Mouse (Mus musculus): ENCODE results near the gene Qrich2.

Gene Qrich2

GRCm38 (mm10) chr11:116406231-116406728 is 59.8 kb downstream of the Qrich2 start:
- no peak for DNase-seq

- no peak for DNase-seq
Measured at GRCm38 (mm10) chr11:116405601-116406000, 60.4 kb downstream of the Qrich2 start.

- DNase-seq = no peak
Measured at GRCm38 (mm10) chr11:116400560-116400959, 65.5 kb downstream of the Qrich2 start.

GRCm38 (mm10) chr11:116398348-116398677 is 67.7 kb downstream of the Qrich2 start:
- DNase-seq = no peak

GRCm38 (mm10) chr11:116397517-116398347 is 68.3 kb downstream of the Qrich2 start:
- no peak for DNase-seq

GRCm38 (mm10) chr11:116396934-116397330 is 69.1 kb downstream of the Qrich2 start:
- DNase-seq = no peak

- no peak for DNase-seq
Measured at GRCm38 (mm10) chr11:116396276-116396933, 69.6 kb downstream of the Qrich2 start.

GRCm38 (mm10) chr11:116394769-116395168 is 71.3 kb downstream of the Qrich2 start:
- no peak for DNase-seq
